ENCODE assay signal across 17 mouse cellular contexts in the genomic region with DNA sequence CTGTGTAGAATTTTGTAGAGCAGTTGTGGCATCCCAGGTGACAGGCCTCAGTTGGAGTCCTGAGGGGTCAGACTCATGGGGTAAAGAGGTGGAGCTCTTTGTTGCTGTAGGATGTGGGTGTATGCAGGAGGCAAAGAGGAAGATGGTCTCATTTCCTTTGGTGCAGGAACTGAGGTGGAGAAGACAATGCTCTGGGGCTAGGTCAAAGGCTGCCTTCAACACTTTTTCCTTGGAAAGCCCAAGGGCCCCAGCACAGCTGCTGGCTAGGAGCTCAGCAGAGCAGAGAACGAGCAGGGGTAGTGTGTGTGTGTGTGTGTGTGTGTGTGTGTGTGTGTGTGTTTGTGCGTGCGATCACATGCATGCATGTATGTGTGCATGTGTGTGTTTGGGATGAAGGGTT.
"Had no signal": no experiment of that assay in that cellular context is flagged by ENCODE, and none has a peak within 500 bp of the region (broad histone marks: within the 10 kb centered on the region; RNA-seq: fewer than 3 reads in every experiment).

No protein-coding gene starts in this region.

- H3K36me3 ChIP-seq: kidney, embryonic 15.5 days; limb, embryonic 13.5 days; midbrain, embryonic 12.5 days; neural tube, embryonic 13.5 days; stomach, embryonic 15.5 days had no signal

- H3K27ac ChIP-seq: kidney, embryonic 15.5 days; limb, embryonic 13.5 days; liver, embryonic 14.5 days; midbrain, embryonic 12.5 days; stomach, embryonic 15.5 days had no signal

- H3K27me3 ChIP-seq: kidney, embryonic 15.5 days; limb, embryonic 13.5 days; midbrain, embryonic 12.5 days; neural tube, embryonic 13.5 days; stomach, embryonic 15.5 days had no signal

- DNase-seq: kidney, postnatal 14 days; layer of hippocampus, adult 9-11 months; layer of hippocampus, postnatal 36 days; left cerebral cortex, postnatal 4 days; lung, adult 18-20 months; lung, postnatal 14 days; retina, postnatal 1 day; right cerebral cortex, postnatal 4 days; spleen, adult 18-20 months; thymus, postnatal 36 days had no signal

- H3K4me3 ChIP-seq: kidney, embryonic 15.5 days; limb, embryonic 13.5 days; midbrain, embryonic 12.5 days; neural tube, embryonic 13.5 days; stomach, embryonic 15.5 days had no signal

- ATAC-seq: midbrain, embryonic 16.5 days had no signal

- H3K4me2 ChIP-seq: kidney, embryonic 15.5 days; limb, embryonic 13.5 days; midbrain, embryonic 12.5 days; neural tube, embryonic 13.5 days; stomach, embryonic 15.5 days had no signal

- H3K4me1 ChIP-seq: stomach, embryonic 15.5 days had no signal

- H3K9ac ChIP-seq: kidney, embryonic 15.5 days; limb, embryonic 13.5 days; liver, embryonic 14.5 days; midbrain, embryonic 12.5 days; neural tube, embryonic 13.5 days; stomach, embryonic 15.5 days had no signal

- H3K9me3 ChIP-seq: kidney, embryonic 15.5 days; limb, embryonic 13.5 days; midbrain, embryonic 12.5 days; neural tube, embryonic 13.5 days; stomach, embryonic 15.5 days had no signal
